Mouse (Mus musculus) cerebellum, adult 11 months (tissue): ENCODE data around the gene Efcab9.
A peak's percentile ranks its signal among the peaks of the same experiment; 100 is the strongest.

Experiments used
- DNase-seq: peaks from one replicate; pipeline ENCODE4 v3.0.0; 2022

Efcab9 gene

GRCm38 (mm10) chr11:32555103-32555689, 23.3 kb upstream of the Efcab9 start:
- DNase-seq, result no peak

- no peak for DNase-seq
These were observed 22.5 kb upstream of the Efcab9 start for GRCm38 (mm10) chr11:32554141-32555091.

GRCm38 (mm10) chr11:32553311-32554140, 21.6 kb upstream of the Efcab9 start:
- no peak for DNase-seq

GRCm38 (mm10) chr11:32552401-32553090, 20.7 kb upstream of the Efcab9 start:
- DNase-seq, result no peak

GRCm38 (mm10) chr11:32551579-32552297, 19.9 kb upstream of the Efcab9 start:
- DNase-seq, result no peak

- no peak for DNase-seq
These were observed 19.2 kb upstream of the Efcab9 start for GRCm38 (mm10) chr11:32551056-32551455.

GRCm38 (mm10) chr11:32550102-32550501, 18.2 kb upstream of the Efcab9 start:
- DNase-seq, result no peak

- peak; percentile 72 for DNase-seq
These were observed 17.4 kb upstream of the Efcab9 start for GRCm38 (mm10) chr11:32549236-32549635.

GRCm38 (mm10) chr11:32548240-32548639, 16.4 kb upstream of the Efcab9 start:
- no peak for DNase-seq

GRCm38 (mm10) chr11:32547391-32547947, 15.6 kb upstream of the Efcab9 start:
- no peak for DNase-seq

- DNase-seq, result peak; percentile 74
These were observed 14.6 kb upstream of the Efcab9 start for GRCm38 (mm10) chr11:32546483-32546882.

- DNase-seq, result no peak
These were observed 13.7 kb upstream of the Efcab9 start for GRCm38 (mm10) chr11:32545605-32546004.

GRCm38 (mm10) chr11:32544497-32544896, 12.6 kb upstream of the Efcab9 start:
- DNase-seq, result peak; percentile 17

- no peak for DNase-seq
These were observed 12.2 kb upstream of the Efcab9 start for GRCm38 (mm10) chr11:32544041-32544440.

GRCm38 (mm10) chr11:32542687-32543411, 11.0 kb upstream of the Efcab9 start:
- DNase-seq, result peak; percentile 6

GRCm38 (mm10) chr11:32542181-32542580, 10.3 kb upstream of the Efcab9 start:
- no peak for DNase-seq

- DNase-seq, result peak; percentile 12
These were observed 8.6 kb upstream of the Efcab9 start for GRCm38 (mm10) chr11:32540463-32540862.

- DNase-seq, result no peak
These were observed 7.8 kb upstream of the Efcab9 start for GRCm38 (mm10) chr11:32539717-32540116.

- DNase-seq, result no peak
These were observed 7.0 kb upstream of the Efcab9 start for GRCm38 (mm10) chr11:32538846-32539245.

GRCm38 (mm10) chr11:32538435-32538834, 6.6 kb upstream of the Efcab9 start:
- DNase-seq, result no peak

GRCm38 (mm10) chr11:32536954-32537353, 5.1 kb upstream of the Efcab9 start:
- no peak for DNase-seq
